Mouse (Mus musculus): Measurements from ENCODE around the gene Rere. TPM values are rescaled to one million over a fixed set of nuclear protein-coding genes. Genes with fewer than 3 reads are reported as not detected.

Rere gene
- polyA plus RNA-seq, 1 experiment from 2014 or later, result 26.1 TPM

DNA sequence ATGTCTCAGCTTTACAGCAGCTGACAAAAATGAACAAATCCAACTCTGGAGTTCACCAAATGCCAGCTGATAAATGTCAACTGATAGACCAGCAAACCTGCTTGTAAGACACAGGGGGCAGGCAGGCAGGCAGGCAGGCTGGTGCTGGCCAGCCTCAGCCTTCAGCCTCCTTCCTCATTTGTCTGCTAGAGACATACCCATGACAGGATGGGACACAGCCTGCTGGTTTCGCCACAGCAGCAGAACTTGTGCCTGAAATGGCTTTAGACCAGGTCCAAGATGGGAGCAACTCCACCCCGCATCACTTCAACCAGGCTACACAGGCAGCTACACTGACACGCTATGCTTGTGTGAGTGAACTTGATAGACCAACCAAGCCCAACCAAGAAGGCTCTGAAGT is 324.4 kb downstream of the Rere start:
- Histone ChIP-seq H3K36me3 (ENCODE audit: poor library complexity, severe bottlenecking) (peaks cover 4% of the 10 kb centered on the region; the same call in 1 of the 2 replicates), H3K9ac (0 out of 2 replicates have a peak overlapping the region, but pooled peaks have one; percentile 22), H3K27ac (peak overlapping the region; percentile 85), H3K9me3 (replicated peaks) (no peaks in the 10 kb centered on the region), H3K27me3 (no peaks in the 10 kb centered on the region), H3K4me3 (no peak overlapping the region), H3K4me2 (peak overlapping the region; percentile 7; the same call in 1 of the 2 replicates), H3K4me1 (peaks cover 36% of the 10 kb centered on the region)
- 91% methylated on average over 3 of the region's 3 CpGs for WGBS
- ATAC-seq, result no peak

DNA sequence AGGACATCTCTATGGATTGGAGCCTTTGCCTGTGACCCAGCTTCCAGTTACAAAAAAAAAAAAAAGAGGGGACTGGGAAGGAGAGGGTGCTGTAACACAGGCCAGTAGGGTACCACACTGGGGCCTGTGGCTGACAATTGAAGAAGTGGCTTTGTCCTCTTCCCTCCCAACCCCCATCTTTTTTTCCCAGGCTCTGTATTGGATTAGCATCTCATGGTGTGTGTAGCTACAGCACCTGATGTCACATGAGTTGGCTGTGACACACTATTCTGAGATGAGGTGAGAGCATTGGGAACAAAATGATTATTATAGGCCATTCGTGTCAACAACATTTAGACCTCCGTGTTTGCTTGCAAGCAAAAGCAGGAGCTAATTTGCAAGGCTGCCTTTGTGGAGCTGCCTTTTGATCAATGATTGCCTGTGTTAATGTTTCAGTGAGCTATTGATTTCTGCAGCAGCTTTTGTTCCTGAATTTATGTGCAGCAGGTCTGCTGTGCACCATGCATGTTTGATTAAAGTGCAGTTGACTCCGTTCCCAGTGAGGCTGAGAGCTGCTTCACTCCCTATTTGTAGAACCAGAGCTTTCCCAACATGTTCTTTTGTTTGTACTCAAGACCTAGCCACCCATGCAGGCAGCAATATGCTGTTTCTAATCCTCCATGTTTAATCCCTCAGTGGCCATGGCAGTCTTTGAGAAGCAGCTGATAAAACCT is 325.2 kb downstream of the Rere start:
- H3K9ac ChIP-seq, result peak overlapping the region; percentile 22
- peaks cover 11% of the 10 kb centered on the region; the same call in 1 of the 2 replicates for H3K36me3 ChIP-seq (ENCODE audit: poor library complexity, severe bottlenecking)
- H3K9me3 ChIP-seq (replicated peaks), result no peaks in the 10 kb centered on the region
- peak overlapping the region; percentile 85 for H3K27ac ChIP-seq
- H3K27me3 ChIP-seq, result no peaks in the 10 kb centered on the region
- peak overlapping the region; percentile 7; the same call in 1 of the 2 replicates for H3K4me2 ChIP-seq
- H3K4me3 ChIP-seq, result no peak overlapping the region
- 7% methylated on average over 3 of the region's 3 CpGs for WGBS
- peaks cover 32% of the 10 kb centered on the region for H3K4me1 ChIP-seq
- ATAC-seq, result peak; percentile 79

DNA sequence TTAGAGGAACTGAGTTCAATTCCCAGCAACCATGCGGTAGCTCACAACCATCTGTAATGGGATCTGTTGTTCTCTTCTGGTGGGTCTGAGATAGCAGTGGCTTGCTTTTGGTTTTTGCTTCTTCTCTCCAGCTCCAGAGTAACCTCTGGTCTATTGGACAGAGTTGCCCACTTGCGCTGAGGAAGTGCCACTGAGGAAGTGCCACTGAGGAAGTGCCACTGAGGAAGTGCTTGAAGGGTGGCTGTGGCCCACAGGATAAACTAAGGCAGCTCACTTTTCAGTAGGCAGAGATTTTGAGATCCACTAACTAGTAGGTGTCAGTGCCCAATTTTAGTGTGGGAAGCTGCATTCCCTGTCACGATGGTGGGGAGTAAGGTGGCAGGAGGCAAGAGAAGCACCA is 327.2 kb downstream of the Rere start:
- Histone ChIP-seq H3K36me3 (ENCODE audit: poor library complexity, severe bottlenecking) (peaks cover 31% of the 10 kb centered on the region), H3K27me3 (no peaks in the 10 kb centered on the region), H3K27ac (no peak overlapping the region), H3K4me2 (no peak overlapping the region), H3K4me1 (peaks cover 25% of the 10 kb centered on the region), H3K9me3 (replicated peaks) (no peaks in the 10 kb centered on the region), H3K4me3 (no peak overlapping the region), H3K9ac (no peak overlapping the region)
- WGBS, result 98% methylated on average over 3 of the region's 3 CpGs
- ATAC-seq, result no peak

DNA sequence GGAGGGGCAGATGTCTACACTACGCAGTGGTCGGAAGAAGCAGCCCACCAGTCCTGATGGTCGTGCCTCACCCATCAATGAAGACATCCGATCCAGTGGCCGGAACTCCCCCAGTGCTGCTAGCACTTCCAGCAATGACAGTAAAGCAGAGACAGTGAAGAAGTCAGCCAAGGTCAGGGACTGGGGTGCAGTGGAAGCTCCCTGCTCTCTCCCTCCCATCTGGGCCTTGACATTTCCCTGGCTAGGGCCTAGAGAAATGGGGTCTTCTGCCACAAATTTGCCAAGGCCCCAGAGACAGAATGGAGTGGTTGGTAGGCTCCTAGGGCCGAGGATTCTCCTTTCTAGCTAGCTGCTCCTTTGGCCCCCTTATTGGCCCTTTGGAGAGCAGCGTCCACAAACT is 332.3 kb downstream of the Rere start:
- H3K36me3 ChIP-seq (ENCODE audit: poor library complexity, severe bottlenecking), result peaks cover 82% of the 10 kb centered on the region
- H3K9ac ChIP-seq, result no peak overlapping the region
- H3K27ac ChIP-seq, result no peak overlapping the region
- 92% methylated on average over 7 of the region's 7 CpGs for WGBS
- no peak overlapping the region for H3K4me2 ChIP-seq
- H3K9me3 ChIP-seq (replicated peaks), result no peaks in the 10 kb centered on the region
- H3K27me3 ChIP-seq, result no peaks in the 10 kb centered on the region
- ATAC-seq, result no peak
- no peak overlapping the region for H3K4me3 ChIP-seq
- no peaks in the 10 kb centered on the region; the same call in 1 of the 2 replicates for H3K4me1 ChIP-seq

DNA sequence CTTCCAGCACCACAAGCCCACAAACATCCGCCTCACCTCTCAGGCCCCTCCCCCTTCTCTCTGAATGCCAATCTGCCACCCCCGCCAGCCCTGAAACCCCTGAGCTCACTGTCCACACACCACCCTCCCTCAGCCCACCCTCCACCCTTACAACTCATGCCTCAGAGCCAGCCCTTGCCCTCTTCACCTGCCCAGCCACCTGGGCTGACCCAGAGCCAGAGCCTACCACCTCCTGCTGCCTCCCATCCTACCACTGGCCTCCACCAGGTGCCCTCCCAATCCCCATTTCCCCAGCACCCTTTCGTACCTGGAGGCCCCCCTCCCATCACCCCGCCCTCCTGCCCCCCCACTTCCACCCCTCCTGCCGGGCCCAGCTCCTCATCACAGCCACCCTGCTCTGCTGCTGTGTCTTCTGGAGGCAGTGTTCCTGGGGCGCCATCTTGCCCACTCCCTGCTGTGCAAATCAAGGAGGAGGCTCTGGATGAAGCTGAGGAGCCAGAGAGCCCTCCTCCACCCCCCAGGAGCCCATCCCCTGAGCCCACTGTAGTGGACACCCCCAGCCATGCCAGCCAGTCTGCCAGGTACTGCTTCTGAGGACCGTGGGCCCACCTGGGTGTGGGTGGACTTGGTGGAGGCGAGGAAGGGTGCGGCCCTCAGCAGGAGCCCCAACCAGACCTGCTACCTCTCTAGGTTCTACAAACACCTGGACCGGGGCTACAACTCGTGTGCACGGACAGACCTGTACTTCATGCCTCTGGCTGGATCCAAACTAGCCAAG is 334.0 kb downstream of the Rere start:
- Histone ChIP-seq H3K27ac (no peak overlapping the region), H3K9ac (no peak overlapping the region; the same call in 1 of the 2 replicates), H3K4me3 (no peak overlapping the region), H3K4me2 (no peak overlapping the region), H3K36me3 (ENCODE audit: poor library complexity, severe bottlenecking) (peaks cover 96% of the 10 kb centered on the region), H3K9me3 (replicated peaks) (no peaks in the 10 kb centered on the region), H3K27me3 (no peaks in the 10 kb centered on the region), H3K4me1 (no peaks in the 10 kb centered on the region; the same call in 1 of the 2 replicates)
- WGBS, result 88% methylated on average over 11 of the region's 12 CpGs
- ATAC-seq, result no peak

DNA sequence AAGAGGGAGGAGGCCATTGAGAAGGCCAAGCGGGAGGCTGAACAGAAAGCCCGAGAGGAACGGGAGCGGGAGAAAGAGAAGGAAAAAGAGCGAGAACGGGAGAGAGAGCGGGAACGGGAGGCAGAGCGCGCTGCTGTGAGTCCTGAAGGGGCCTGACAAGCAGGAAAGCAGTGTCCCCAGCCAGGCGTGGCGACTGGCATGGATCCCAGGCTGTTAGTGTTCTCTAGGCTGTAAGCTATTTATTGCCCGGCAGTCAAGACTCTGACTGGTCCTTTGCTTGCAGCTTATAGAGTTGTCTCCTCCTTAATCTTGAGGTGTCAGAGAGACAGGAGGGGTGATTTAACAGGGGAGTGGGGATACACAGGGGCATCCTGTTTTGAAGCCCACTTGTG is 334.6 kb downstream of the Rere start:
- Histone ChIP-seq H3K4me3 (no peak overlapping the region), H3K27me3 (no peaks in the 10 kb centered on the region), H3K4me2 (no peak overlapping the region), H3K9ac (no peak overlapping the region; the same call in 1 of the 2 replicates), H3K4me1 (no peaks in the 10 kb centered on the region; the same call in 1 of the 2 replicates), H3K27ac (no peak overlapping the region), H3K36me3 (ENCODE audit: poor library complexity, severe bottlenecking) (peaks cover 96% of the 10 kb centered on the region), H3K9me3 (replicated peaks) (no peaks in the 10 kb centered on the region)
- 87% methylated on average over 13 of the region's 13 CpGs for WGBS
- ATAC-seq, result no peak

DNA sequence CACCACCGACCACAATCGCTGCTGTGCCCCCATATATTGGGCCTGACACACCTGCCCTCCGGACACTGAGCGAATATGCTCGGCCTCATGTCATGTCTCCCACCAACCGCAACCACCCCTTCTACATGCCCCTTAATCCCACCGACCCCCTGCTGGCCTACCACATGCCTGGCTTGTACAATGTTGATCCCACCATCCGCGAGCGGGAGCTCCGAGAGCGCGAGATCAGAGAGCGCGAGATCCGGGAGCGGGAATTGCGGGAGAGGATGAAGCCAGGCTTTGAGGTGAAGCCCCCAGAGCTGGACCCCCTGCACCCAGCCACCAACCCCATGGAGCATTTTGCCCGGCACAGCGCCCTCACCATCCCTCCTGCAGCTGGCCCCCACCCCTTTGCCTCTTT is 335.4 kb downstream of the Rere start:
- 93% methylated on average over 20 of the region's 20 CpGs for WGBS
- peaks cover 96% of the 10 kb centered on the region for H3K36me3 ChIP-seq (ENCODE audit: poor library complexity, severe bottlenecking)
- no peaks in the 10 kb centered on the region; the same call in 1 of the 2 replicates for H3K4me1 ChIP-seq
- H3K4me3 ChIP-seq, result no peak overlapping the region
- no peaks in the 10 kb centered on the region for H3K27me3 ChIP-seq
- no peak overlapping the region for H3K27ac ChIP-seq
- no peaks in the 10 kb centered on the region for H3K9me3 ChIP-seq (replicated peaks)
- ATAC-seq, result no peak
- H3K4me2 ChIP-seq, result no peak overlapping the region
- H3K9ac ChIP-seq, result no peak overlapping the region

DNA sequence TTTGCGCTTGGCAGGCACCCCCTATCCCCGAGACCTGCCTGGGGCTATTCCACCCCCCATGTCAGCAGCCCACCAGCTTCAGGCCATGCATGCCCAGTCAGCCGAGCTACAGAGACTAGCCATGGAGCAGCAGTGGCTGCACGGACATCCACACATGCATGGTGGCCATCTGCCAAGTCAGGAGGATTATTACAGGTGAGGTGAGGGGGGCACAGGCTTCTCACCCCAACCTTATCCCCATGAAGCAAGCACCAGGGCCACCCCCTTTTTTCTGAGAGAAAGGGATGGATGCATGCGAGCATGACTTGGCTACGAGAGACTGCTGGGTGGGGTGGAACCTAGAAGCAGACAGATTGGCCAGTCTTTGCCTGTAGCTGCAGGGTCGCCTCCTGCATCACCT is 337.6 kb downstream of the Rere start:
- no peak for ATAC-seq
- no peak overlapping the region for H3K4me2 ChIP-seq
- no peaks in the 10 kb centered on the region for H3K27me3 ChIP-seq
- no peak overlapping the region for H3K9ac ChIP-seq
- 86% methylated on average over 7 of the region's 7 CpGs for WGBS
- peaks cover 89% of the 10 kb centered on the region for H3K36me3 ChIP-seq (ENCODE audit: poor library complexity, severe bottlenecking)
- H3K4me3 ChIP-seq, result no peak overlapping the region
- H3K27ac ChIP-seq, result no peak overlapping the region
- H3K9me3 ChIP-seq (replicated peaks), result no peaks in the 10 kb centered on the region
- no peaks in the 10 kb centered on the region; the same call in 1 of the 2 replicates for H3K4me1 ChIP-seq

DNA sequence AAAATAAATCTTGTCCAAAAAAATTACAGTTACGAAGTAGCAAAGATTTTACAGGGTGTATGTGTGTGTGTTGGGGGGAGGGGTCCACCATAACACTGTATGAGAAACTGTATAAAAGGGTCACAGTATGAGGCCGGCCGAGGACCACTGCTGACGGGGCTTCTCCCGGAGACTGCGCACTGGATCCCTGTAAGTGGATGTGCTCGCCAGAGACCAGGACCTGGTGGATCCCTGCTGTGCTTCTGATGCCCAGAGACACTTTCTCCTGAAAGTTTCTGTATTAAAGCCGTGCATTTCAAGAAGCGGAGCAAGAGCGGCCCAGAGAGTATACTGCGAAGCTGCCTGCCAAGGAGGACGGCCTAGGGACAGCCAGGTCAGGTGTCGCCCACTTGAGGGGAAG is 341.2 kb downstream of the Rere start:
- no peak for ATAC-seq
- peaks cover 53% of the 10 kb centered on the region for H3K36me3 ChIP-seq (ENCODE audit: poor library complexity, severe bottlenecking)
- 89% methylated on average over 13 of the region's 13 CpGs for WGBS

DNA sequence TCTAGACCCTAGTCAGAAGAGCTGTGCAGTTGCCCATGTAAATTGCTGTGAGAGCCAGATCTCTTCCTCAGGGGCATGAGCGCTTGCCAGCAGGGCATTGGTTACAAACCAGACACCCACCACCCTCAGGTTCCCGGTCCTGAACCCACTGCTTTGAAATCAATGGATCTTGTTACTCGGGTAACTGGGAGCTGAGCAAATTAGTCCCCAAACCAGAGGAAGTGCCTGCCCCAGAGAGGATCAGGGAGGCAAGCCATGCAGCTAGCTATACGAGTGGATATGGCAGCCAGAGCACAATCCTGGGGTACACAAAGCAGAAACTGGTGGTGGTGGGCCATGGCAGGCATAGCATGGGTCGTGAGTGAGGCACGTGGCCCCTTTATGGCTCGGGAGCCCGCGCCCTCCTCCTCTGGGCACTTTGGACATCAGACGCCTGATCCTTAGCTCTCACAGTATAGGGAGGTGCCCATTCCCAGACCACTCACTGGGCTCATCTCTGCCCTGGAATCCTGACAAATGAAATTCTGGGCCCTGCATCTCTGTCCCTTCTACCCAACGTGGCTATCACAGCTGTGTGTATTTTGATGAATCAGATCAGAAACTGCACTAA is 342.9 kb downstream of the Rere start:
- no peak overlapping the region for H3K4me3 ChIP-seq
- no peak for ATAC-seq
- H3K4me2 ChIP-seq, result no peak overlapping the region
- WGBS, result 71% methylated on average over 11 of the region's 11 CpGs
- H3K36me3 ChIP-seq (ENCODE audit: poor library complexity, severe bottlenecking), result peaks cover 36% of the 10 kb centered on the region
- H3K4me1 ChIP-seq, result no peaks in the 10 kb centered on the region
- no peaks in the 10 kb centered on the region for H3K27me3 ChIP-seq
- H3K9me3 ChIP-seq (replicated peaks), result no peaks in the 10 kb centered on the region
- H3K27ac ChIP-seq, result no peak overlapping the region
- H3K9ac ChIP-seq, result no peak overlapping the region

More for the DNA sequence above, 341.2 kb downstream of the Rere start:
- Histone ChIP-seq H3K4me1 (no peaks in the 10 kb centered on the region), H3K27ac (no peak overlapping the region), H3K4me2 (no peak overlapping the region), H3K4me3 (no peak overlapping the region), H3K9ac (no peak overlapping the region), H3K27me3 (no peaks in the 10 kb centered on the region), H3K9me3 (replicated peaks) (no peaks in the 10 kb centered on the region)

DNA sequence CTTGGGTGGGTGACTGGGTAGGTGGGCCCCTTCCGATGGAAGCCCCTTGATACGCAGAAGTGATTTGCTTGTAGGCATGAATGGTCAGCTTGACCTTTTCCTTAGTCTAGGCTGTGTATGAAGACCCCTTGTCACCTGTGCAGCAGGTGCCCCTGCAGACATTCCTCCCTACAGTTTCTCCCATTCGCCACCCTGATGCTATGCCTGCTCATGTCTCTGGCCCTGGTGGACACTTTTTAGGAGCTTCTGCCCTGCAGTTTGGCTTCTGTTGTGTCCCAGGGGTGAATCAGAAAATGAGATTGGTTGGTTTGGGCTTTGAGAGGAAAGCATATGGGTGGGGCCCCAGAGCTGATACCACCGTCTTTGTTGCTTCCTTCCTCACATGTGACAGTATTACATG is 343.5 kb downstream of the Rere start:
- WGBS, result 79% methylated on average over 4 of the region's 4 CpGs
- no peak for ATAC-seq

DNA sequence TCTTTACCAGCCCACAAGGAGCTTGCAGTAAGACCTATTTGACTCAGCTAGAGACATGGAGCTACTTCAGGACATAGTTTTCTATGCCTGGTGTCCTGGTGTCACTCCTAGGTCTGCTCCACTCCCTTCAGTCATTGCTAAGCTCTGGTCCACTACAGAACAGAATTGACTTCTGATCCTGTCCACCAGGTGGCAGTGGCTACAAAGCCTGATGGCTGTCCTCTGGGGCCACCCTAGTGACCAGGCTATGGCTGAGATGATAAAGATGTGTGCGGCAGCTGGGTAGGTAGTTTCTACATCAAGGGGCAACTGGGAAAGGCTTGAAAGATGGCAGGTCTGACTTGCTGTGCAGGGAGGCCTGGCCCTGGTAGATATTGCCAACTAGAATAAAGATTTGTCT is 344.0 kb downstream of the Rere start:
- Histone ChIP-seq H3K27ac (no peak overlapping the region), H3K36me3 (ENCODE audit: poor library complexity, severe bottlenecking) (peaks cover 29% of the 10 kb centered on the region), H3K4me1 (no peaks in the 10 kb centered on the region), H3K9me3 (replicated peaks) (no peaks in the 10 kb centered on the region), H3K4me2 (no peak overlapping the region), H3K27me3 (no peaks in the 10 kb centered on the region), H3K9ac (no peak overlapping the region), H3K4me3 (no peak overlapping the region)
- no peak for ATAC-seq
- WGBS, result 63% methylated on average over 1 of the region's 1 CpGs

More for the DNA sequence above, 343.5 kb downstream of the Rere start:
- Histone ChIP-seq H3K4me3 (no peak overlapping the region), H3K27ac (no peak overlapping the region), H3K4me2 (no peak overlapping the region), H3K27me3 (no peaks in the 10 kb centered on the region), H3K9ac (no peak overlapping the region), H3K36me3 (ENCODE audit: poor library complexity, severe bottlenecking) (peaks cover 32% of the 10 kb centered on the region), H3K4me1 (no peaks in the 10 kb centered on the region), H3K9me3 (replicated peaks) (no peaks in the 10 kb centered on the region)
